Mouse (Mus musculus): Measurements from ENCODE around the gene Nop16.

The Nop16 gene

GRCm38 (mm10) chr13:54560608-54561007 is 29.3 kb downstream of the Nop16 start:
- no peak for DNase-seq (ENCODE audit: low spot score)

- DNase-seq (ENCODE audit: low spot score) = no peak
Observed at GRCm38 (mm10) chr13:54559656-54560055, 30.2 kb downstream of the Nop16 start.

- no peak for DNase-seq (ENCODE audit: low spot score)
Observed at GRCm38 (mm10) chr13:54557652-54558051, 32.2 kb downstream of the Nop16 start.

- DNase-seq (ENCODE audit: low spot score) = no peak
Observed at GRCm38 (mm10) chr13:54556796-54557195, 33.1 kb downstream of the Nop16 start.

GRCm38 (mm10) chr13:54556176-54556575 is 33.7 kb downstream of the Nop16 start:
- no peak for DNase-seq (ENCODE audit: low spot score)

- DNase-seq (ENCODE audit: low spot score) = no peak
Observed at GRCm38 (mm10) chr13:54548036-54548435, 41.9 kb downstream of the Nop16 start.
